Mouse (Mus musculus) gastrocnemius, postnatal 25 days (tissue): Measurements from ENCODE around the gene Dtnbp1. TPM values are rescaled to one million over a fixed set of nuclear protein-coding genes. Genes with fewer than 3 reads are reported as not detected.

Experiments
- DNase-seq: peaks from one replicate; pipeline ENCODE4 v3.0.0; 2022
- total RNA-seq, 2 experiments: library from RNA; stranded (reverse); gene quantifications; 1 replicate in 1 of 2; 2 replicates in 1 of 2; pipeline ENCODE4 v1.2.3; 2021

Dtnbp1 gene
- total RNA-seq, 2 experiments from 2014 or later, result 36.3 to 38.6 TPM

DNA sequence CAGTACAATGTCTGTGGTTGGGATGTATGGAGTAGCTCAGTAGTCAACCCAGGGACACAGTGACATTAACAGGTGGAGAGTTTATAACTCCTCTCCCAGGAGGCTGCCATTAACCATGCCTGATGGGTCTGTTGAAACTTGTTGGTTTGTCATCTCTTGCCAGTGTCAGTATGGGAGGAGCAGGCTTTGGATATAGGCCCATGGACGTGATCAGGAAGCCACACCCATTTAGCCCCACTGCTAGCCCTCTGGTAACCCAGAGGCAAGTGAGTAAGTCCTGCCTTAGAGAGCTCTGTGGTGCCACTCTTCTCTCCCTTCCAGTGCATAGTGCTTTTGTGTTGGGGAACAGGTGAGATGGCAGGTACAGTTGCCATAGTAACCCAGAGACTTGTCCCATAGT, 97.7 kb downstream of the Dtnbp1 start:
- no peak for DNase-seq

- DNase-seq, result no peak
Measured at GRCm38 (mm10) chr13:44903416-44903815, 98.5 kb downstream of the Dtnbp1 start.

GRCm38 (mm10) chr13:44902299-44902698, 99.6 kb downstream of the Dtnbp1 start:
- no peak for DNase-seq

DNA sequence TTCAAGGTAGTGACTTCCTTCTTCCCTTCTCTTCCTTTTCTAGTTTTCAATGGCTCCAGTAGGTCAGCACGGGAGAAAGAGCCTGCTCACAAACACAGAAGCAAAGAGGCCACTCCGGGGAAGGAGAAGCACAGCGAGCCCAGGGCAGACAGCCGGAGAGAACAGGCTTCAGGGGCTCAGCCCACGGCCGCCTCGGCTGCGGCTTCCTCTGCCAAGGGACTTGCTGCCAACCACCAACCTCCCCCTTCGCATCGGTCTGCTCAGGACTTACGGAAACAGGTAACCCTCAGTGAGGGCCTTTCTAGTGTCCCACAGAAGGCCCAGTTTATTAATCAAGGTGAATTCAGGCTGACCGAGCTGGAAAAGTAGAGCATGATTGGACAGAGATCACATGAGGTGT, 105.7 kb downstream of the Dtnbp1 start:
- DNase-seq, result no peak

- DNase-seq, result no peak
Measured at GRCm38 (mm10) chr13:44891813-44892730, 109.9 kb downstream of the Dtnbp1 start.

DNA sequence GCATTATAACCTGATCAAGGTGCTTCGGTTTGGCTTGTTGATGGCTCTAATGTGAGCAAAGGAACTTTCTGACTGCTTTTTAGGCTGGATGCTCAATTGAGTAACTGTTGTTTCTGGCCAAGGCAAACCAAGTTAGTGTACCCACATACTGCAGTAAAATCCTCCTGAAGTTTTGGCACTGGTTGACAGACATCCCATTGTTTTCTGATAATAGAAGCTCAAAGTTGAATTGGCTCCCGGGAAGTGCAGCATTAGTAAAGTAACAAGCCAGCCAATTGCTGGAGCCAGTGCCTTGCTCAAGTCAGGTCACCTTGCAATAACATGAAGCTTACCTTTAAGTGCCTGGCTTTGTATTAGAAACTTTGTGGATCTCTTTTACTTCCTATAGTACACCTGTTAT, 111.3 kb downstream of the Dtnbp1 start:
- no peak for DNase-seq

DNA sequence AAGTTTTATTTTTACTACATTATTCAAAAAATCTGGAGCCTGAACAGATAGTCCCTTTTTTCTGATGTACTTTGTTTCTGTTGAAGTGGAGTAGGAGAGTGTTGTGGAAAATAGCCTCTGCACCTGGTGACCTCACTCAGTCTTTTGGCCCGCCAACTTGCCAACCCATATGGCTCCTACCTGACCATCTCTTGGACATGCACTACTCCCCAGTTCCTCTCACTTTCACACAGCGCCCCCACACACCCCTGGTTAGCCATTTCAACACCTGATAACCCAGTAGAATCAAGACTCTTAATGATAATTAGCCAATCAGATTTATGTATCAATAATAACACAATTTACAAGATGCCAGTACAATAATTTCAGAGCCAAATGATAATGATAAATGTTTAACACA, 115.7 kb downstream of the Dtnbp1 start:
- no peak for DNase-seq

DNA sequence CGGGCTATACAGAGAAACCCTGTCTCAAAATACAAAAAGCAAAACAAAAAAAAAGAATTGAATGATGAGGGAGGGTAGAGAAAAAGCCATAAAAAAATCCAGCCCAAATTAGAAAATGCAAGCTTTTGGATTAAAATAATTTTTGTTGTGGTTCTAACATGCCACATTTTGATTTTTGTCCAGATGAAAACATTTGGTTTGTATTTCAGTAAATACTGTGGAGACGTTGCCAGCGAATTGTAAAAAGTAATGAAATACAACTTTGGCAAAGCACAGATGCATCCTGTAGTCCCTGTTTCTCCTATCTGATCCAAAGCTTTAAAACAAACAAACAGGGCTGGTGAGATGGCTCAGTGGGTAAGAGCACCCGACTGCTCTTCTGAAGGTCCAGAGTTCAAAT, 120.9 kb downstream of the Dtnbp1 start:
- DNase-seq, result no peak

GRCm38 (mm10) chr13:44876799-44877198, 125.1 kb downstream of the Dtnbp1 start:
- no peak for DNase-seq

Other genes starting within 250 kb of the Dtnbp1 start
- gene Gm9817, start 76.5 kb upstream of the Dtnbp1 start, total RNA-seq, result under 1 TPM; 0.13 to 0.16 TPM